Comparison of ENCODE assay signal across 21 mouse cellular contexts in the genomic region with DNA sequence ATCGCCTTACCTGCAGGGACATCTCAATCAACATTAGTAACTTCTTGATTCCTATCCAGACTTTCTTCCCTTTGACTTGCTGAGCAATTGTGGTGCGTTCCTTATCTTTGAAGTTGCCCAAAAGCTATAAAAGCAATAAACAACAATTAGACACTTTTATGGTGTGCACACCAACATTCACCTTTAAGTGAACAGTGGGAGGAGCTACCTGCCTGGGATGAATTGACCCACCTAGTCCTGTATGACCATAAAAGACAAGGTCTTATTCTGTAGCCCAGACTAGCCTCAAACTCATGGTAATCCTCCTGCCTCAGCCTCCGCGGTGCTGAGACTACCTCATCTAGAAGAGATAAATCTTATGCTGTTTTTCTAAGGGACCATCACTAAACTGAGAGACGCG. TPM values are rescaled to one million over a fixed set of nuclear protein-coding genes. Genes with fewer than 3 reads are reported as not detected.
"Had no signal": no experiment of that assay in that cellular context is flagged by ENCODE, and none has a peak within 500 bp of the region (broad histone marks: within the 10 kb centered on the region; RNA-seq: fewer than 3 reads in every experiment).

No protein-coding gene starts in this region.

- H3K9me3 ChIP-seq: midbrain, embryonic 10.5 days; midbrain, embryonic 12.5 days; neural tube, embryonic 13.5 days; neural tube, embryonic 15.5 days had no signal

- H3K4me2 ChIP-seq: lung, embryonic 14.5 days; midbrain, embryonic 12.5 days; neural tube, embryonic 13.5 days; neural tube, embryonic 15.5 days had no signal

- DNase-seq: liver, postnatal 0 days; lung, embryonic 14.5 days; lung, postnatal 10 days; lung, postnatal 4 days; midbrain, embryonic 14.5 days; retina, postnatal 1 day; right cerebral cortex, adult 18-20 months; right cerebral cortex, postnatal 25 days; right cerebral cortex, postnatal 4 days; spleen, adult 18-20 months; thymus, adult 18-20 months; thymus, postnatal 14 days; thymus, postnatal 36 days had no signal

- H3K4me1 ChIP-seq: neural tube, embryonic 13.5 days; neural tube, embryonic 15.5 days had no signal

- H3K4me3 ChIP-seq: midbrain, embryonic 10.5 days; midbrain, embryonic 12.5 days; myocyte; neural tube, embryonic 13.5 days; neural tube, embryonic 15.5 days had no signal

- H3K9ac ChIP-seq: liver, postnatal 0 days; lung, embryonic 14.5 days; midbrain, embryonic 12.5 days; neural tube, embryonic 13.5 days; neural tube, embryonic 15.5 days had no signal

- H3K27me3 ChIP-seq: midbrain, embryonic 12.5 days; neural tube, embryonic 13.5 days; neural tube, embryonic 15.5 days had no signal

- H3K27ac ChIP-seq: midbrain, embryonic 10.5 days; midbrain, embryonic 12.5 days; neural tube, embryonic 13.5 days; neural tube, embryonic 15.5 days had no signal

- ATAC-seq: liver, postnatal 0 days; midbrain, embryonic 16.5 days had no signal

RNA-seq across cellular contexts. Expression of gene Wnt3, which starts 53.3 kb away (rescaled TPM):
- total RNA-seq: megakaryocyte, adult 5-6 weeks; megakaryocyte-erythroid progenitor cell, adult 5-6 weeks had no signal
- polyA plus RNA-seq: liver, postnatal 0 days had no signal
